Mouse (Mus musculus) lung, embryonic 16.5 days (tissue): ENCODE data around the gene Rnf151. TPM values are rescaled to one million over a fixed set of nuclear protein-coding genes. Genes with fewer than 3 reads are reported as not detected.
A peak's percentile ranks its signal among the peaks of the same experiment; 100 is the strongest.

Experiments
- ATAC-seq: fragments of 200-750 bp; cut with Nextera tagmentation; 2 replicates; pipeline ENCODE4 v1.8.0; 2017; ENCODE audit warnings: low read depth, mild to moderate bottlenecking, moderate library complexity
- H3K27ac ChIP-seq: fragments of 300-500 bp; sonication (generic); 2 replicates; pipeline ENCODE4 v1.5.1; 2014; ENCODE audit warnings: mild to moderate bottlenecking, control low read depth, low read length
- H3K27me3 ChIP-seq: fragments of 300-500 bp; sonication (generic); 2 replicates; pipeline ENCODE4 v1.6.1; 2014; ENCODE audit warnings: low read depth, low read length, mixed read lengths; ENCODE audit not compliant: control insufficient read depth, insufficient read depth
- H3K36me3 ChIP-seq: fragments of 300-500 bp; sonication (generic); 2 replicates; pipeline ENCODE4 v1.6.1; 2014; ENCODE audit warnings: low read length; ENCODE audit not compliant: control insufficient read depth, insufficient read depth
- H3K4me1 ChIP-seq: fragments of 300-500 bp; sonication (generic); replicated peaks from 2 replicates; pipeline ENCODE4 v1.6.1; 2014; ENCODE audit warnings: low read length, mixed read lengths; ENCODE audit not compliant: control insufficient read depth, insufficient read depth
- H3K4me2 ChIP-seq: fragments of 300-500 bp; sonication (generic); 2 replicates; pipeline ENCODE4 v1.6.1; 2014; ENCODE audit warnings: low read depth, low read length, control low read depth
- H3K4me3 ChIP-seq: fragments of 300-500 bp; sonication (generic); 2 replicates; pipeline ENCODE4 v1.5.1; 2014; ENCODE audit warnings: mild to moderate bottlenecking, low read length, control low read depth
- H3K9ac ChIP-seq: fragments of 300-500 bp; sonication (generic); 2 replicates; pipeline ENCODE4 v1.6.1; 2014; ENCODE audit warnings: low read length, control low read depth
- H3K9me3 ChIP-seq: fragments of 300-500 bp; sonication (generic); 2 replicates; pipeline ENCODE4 v1.6.1; 2016; ENCODE audit warnings: low read length; ENCODE audit not compliant: control insufficient read depth
- WGBS: fragments of 180-500 bp; shearing (Covaris S2); extraction: QIAGEN DNeasy Blood & Tissue Kit; methylation state at CpG from one replicate; pipeline ENCODE4 v1.1.7; 2014; 5-methylcytosine and 5-hydroxymethylcytosine counted together
- polyA plus RNA-seq: library from polyadenylated mRNA; unstranded; fragments of >200 nt; fragmentation: Nextera tagmentation; extraction: Ambion mirVana; gene quantifications from 2 replicates; pipeline ENCODE4 v1.2.1, GENCODE M21; 2015

Rnf151 gene
- polyA plus RNA-seq, 1 experiment from 2014 or later: 0.35 TPM

DNA sequence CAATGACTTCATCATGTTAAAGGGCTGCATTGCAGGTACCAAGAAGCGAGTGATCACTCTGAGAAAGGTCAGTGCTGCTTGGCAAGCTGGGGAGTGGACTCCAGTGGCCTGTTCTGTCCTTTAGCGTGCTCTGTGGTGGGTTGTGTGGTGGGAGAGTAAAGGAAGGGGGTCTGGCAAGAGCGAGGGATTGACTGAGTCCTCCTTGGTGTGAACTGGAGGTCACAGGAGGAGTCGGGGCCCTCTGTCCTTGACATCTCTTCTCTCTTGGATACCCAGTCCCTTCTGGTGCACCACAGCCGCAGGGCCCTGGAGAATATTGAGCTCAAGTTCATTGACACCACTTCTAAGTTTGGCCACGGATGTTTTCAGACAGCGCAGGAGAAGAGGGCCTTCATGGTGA is 17.6 kb upstream of the Rnf151 start:
- Histone ChIP-seq H3K9ac (no peak overlapping the region), H3K4me1 (peaks cover 11% of the 10 kb centered on the region), H3K9me3 (no peaks in the 10 kb centered on the region), H3K27me3 (no peaks in the 10 kb centered on the region), H3K27ac (no peak overlapping the region; the same call in 1 of the 2 replicates), H3K36me3 (peaks cover 4% of the 10 kb centered on the region), H3K4me3 (no peak overlapping the region), H3K4me2 (no peak overlapping the region)
- WGBS: 81% methylated on average over 7 of the region's 7 CpGs
- no peak for ATAC-seq

- no peaks in the 10 kb centered on the region for H3K27me3 ChIP-seq
- 79% methylated on average over 1 of the region's 1 CpGs for WGBS
- H3K4me1 ChIP-seq: peaks cover 11% of the 10 kb centered on the region
- no peak overlapping the region for H3K9ac ChIP-seq
- no peaks in the 10 kb centered on the region for H3K9me3 ChIP-seq
- no peak overlapping the region for H3K4me3 ChIP-seq
- H3K4me2 ChIP-seq: no peak overlapping the region
- H3K27ac ChIP-seq: no peak overlapping the region
- ATAC-seq: no peak
- no peaks in the 10 kb centered on the region for H3K36me3 ChIP-seq
Measured at GRCm38 (mm10) chr17:24734513-24734912, 16.6 kb upstream of the Rnf151 start.

GRCm38 (mm10) chr17:24733434-24734050 is 15.7 kb upstream of the Rnf151 start:
- H3K27ac ChIP-seq: no peak overlapping the region
- H3K9me3 ChIP-seq: no peaks in the 10 kb centered on the region
- H3K4me1 ChIP-seq: peaks cover 11% of the 10 kb centered on the region
- H3K9ac ChIP-seq: 0 out of 2 replicates have a peak overlapping the region, but pooled peaks have one; percentile 23
- H3K4me2 ChIP-seq: no peak overlapping the region
- WGBS: 85% methylated on average over 21 of the region's 21 CpGs
- no peak overlapping the region for H3K4me3 ChIP-seq
- ATAC-seq: no peak
- no peaks in the 10 kb centered on the region for H3K27me3 ChIP-seq
- no peaks in the 10 kb centered on the region for H3K36me3 ChIP-seq

- Histone ChIP-seq H3K36me3 (no peaks in the 10 kb centered on the region), H3K9me3 (no peaks in the 10 kb centered on the region), H3K4me1 (peaks cover 8% of the 10 kb centered on the region), H3K4me3 (no peak overlapping the region), H3K9ac (no peak overlapping the region; the same call in 1 of the 2 replicates), H3K27me3 (no peaks in the 10 kb centered on the region), H3K4me2 (no peak overlapping the region), H3K27ac (no peak overlapping the region)
- ATAC-seq: no peak
- 78% methylated on average over 12 of the region's 12 CpGs for WGBS
Measured at GRCm38 (mm10) chr17:24732233-24732935, 14.5 kb upstream of the Rnf151 start.

GRCm38 (mm10) chr17:24730787-24731186 is 12.9 kb upstream of the Rnf151 start:
- Histone ChIP-seq H3K9me3 (no peaks in the 10 kb centered on the region), H3K4me3 (no peak overlapping the region), H3K4me1 (peaks cover under 1% of the 10 kb centered on the region), H3K9ac (no peak overlapping the region), H3K27ac (no peak overlapping the region), H3K4me2 (no peak overlapping the region), H3K36me3 (no peaks in the 10 kb centered on the region), H3K27me3 (no peaks in the 10 kb centered on the region)
- 75% methylated on average over 14 of the region's 14 CpGs for WGBS
- no peak for ATAC-seq

- ATAC-seq: no peak
- H3K4me2 ChIP-seq: no peak overlapping the region
- no peaks in the 10 kb centered on the region for H3K27me3 ChIP-seq
- H3K9me3 ChIP-seq: no peaks in the 10 kb centered on the region
- H3K4me1 ChIP-seq: 0 out of 2 replicates have a peak, but pooled peaks cover 2% of the 10 kb centered on the region
- WGBS: 42% methylated on average over 6 of the region's 6 CpGs
- H3K4me3 ChIP-seq: no peak overlapping the region
- no peaks in the 10 kb centered on the region for H3K36me3 ChIP-seq
- no peak overlapping the region for H3K27ac ChIP-seq
- H3K9ac ChIP-seq: no peak overlapping the region
Measured at GRCm38 (mm10) chr17:24729067-24729466, 11.2 kb upstream of the Rnf151 start.

GRCm38 (mm10) chr17:24728184-24728583 is 10.3 kb upstream of the Rnf151 start:
- no peak overlapping the region for H3K9ac ChIP-seq
- no peak overlapping the region for H3K4me2 ChIP-seq
- H3K27ac ChIP-seq: no peak overlapping the region
- no peaks in the 10 kb centered on the region for H3K9me3 ChIP-seq
- no peak overlapping the region for H3K4me3 ChIP-seq
- 60% methylated on average over 17 of the region's 17 CpGs for WGBS
- peaks cover 5% of the 10 kb centered on the region for H3K4me1 ChIP-seq
- no peak for ATAC-seq
- H3K27me3 ChIP-seq: no peaks in the 10 kb centered on the region
- H3K36me3 ChIP-seq: no peaks in the 10 kb centered on the region

- H3K27me3 ChIP-seq: no peaks in the 10 kb centered on the region
- ATAC-seq: no peak
- WGBS: 71% methylated on average over 2 of the region's 2 CpGs
- no peak within 1 kb of the TSS for H3K27ac ChIP-seq
- no peak within 1 kb of the TSS for H3K4me2 ChIP-seq
- no peaks in the 10 kb centered on the region for H3K9me3 ChIP-seq
- no peak within 1 kb of the TSS for H3K9ac ChIP-seq
- peaks cover 9% of the 10 kb centered on the region for H3K4me1 ChIP-seq
- no peaks in the 10 kb centered on the region; the same call in 1 of the 2 replicates for H3K36me3 ChIP-seq
- no peak within 1 kb of the TSS for H3K4me3 ChIP-seq
Measured at GRCm38 (mm10) chr17:24727618-24728017, 9.8 kb upstream of the Rnf151 start, which contains the start of gene Rpl3l. Rpl3l (plus strand) TSS chr17:24727820.

- no peak overlapping the region for H3K9ac ChIP-seq
- WGBS: 73% methylated on average over 3 of the region's 3 CpGs
- peaks cover 12% of the 10 kb centered on the region for H3K36me3 ChIP-seq
- H3K4me1 ChIP-seq: peaks cover 24% of the 10 kb centered on the region
- H3K9me3 ChIP-seq: no peaks in the 10 kb centered on the region
- no peaks in the 10 kb centered on the region for H3K27me3 ChIP-seq
- H3K27ac ChIP-seq: no peak overlapping the region
- no peak for ATAC-seq
- H3K4me2 ChIP-seq: no peak overlapping the region
- no peak overlapping the region for H3K4me3 ChIP-seq
Measured at GRCm38 (mm10) chr17:24725637-24726390, 8.0 kb upstream of the Rnf151 start.
